Mouse (Mus musculus) v-Abl transformed pro-B cells (cell line): ENCODE data around the gene Kif26b.

ENCODE experiments used
- in situ Hi-C, 2 experiments: fragments of 400-800 bp; cut with MboI; formaldehyde crosslinking; loops; one replicate each; pipeline ENCODE4 v1.15.1; 2025; ENCODE audit not compliant: unreplicated experiment in 2 of 2

Kif26b gene

DNA sequence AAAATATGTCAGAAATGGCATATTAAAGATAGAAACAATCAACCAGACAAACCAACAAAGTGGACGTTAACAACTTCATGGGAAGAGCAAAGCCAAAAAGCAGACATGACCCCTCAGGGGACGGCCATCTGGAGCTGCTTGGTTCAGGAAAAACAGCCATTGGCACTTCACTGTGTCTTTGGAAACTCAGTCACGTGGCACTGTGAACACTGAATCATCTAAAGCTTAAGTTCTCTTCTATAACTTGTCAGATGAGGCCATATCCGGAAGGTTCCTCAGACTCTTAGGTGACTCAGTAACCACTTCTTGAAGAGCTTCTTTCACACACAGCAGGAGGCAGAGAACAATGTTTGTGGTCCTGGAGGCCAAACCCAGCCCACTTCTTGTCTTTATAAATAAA lies 126.6 kb downstream of the Kif26b start:
- in situ Hi-C loops: no loop called here

DNA sequence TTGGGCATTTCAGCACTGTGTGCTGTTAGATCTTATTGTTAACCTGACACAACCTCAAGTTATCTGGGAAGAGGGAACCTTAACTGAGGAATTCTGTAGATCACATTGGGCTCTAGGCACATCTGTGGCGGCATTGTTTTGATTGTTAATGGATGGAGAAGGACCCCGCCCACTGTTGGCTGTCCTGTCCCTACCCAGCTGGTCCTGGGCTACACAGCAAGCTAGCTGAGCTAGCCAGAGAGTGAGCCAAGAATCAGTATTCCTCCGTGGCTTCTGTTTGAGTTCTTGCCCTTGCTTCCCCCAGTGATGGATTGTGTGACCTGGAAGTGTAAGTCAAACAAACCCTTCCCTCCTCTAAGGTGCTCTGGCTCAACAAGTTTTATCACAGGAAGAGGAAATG lies 132.1 kb downstream of the Kif26b start:
- in situ Hi-C loops: no loop called here

DNA sequence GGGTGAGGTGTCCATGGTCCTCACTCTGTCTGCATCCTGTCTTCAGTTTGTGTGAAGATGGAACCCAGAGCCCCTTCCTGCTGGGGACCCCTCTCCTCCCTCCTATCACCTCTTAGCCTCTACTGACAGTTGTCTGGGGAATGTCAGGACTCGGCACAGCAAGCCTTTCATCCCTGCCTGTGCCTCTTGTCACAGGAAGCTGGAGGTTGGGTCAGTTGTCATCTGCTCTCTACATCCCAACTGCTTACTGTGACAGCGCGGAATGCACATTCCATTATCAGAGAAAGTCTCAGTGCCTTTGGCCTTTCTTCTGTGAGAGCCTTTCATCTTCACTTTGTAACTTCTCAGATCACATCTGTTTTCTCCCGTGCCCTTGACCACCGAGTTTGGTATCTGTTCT lies 132.6 kb downstream of the Kif26b start:
- in situ Hi-C loops: no loop called here

DNA sequence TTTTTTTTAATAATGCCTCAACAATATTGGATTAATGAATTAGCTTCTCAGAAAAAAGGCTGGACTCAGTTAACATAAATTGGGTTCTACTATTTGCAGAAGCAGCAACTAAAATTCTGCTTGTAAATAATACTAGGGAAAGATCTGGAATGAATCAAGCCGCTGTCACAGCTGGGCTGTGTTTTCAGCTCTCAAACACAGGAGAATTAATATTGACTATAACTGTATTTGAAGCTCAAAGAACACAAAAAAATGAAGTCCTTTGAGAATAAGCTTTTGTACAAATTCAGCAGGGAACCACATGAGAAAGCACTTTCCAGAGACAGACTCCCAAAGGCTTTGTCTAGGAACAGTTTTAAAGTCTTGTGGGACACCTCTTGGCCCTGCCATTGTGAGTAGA lies 134.6 kb downstream of the Kif26b start:
- in situ Hi-C loops: no loop called here

DNA sequence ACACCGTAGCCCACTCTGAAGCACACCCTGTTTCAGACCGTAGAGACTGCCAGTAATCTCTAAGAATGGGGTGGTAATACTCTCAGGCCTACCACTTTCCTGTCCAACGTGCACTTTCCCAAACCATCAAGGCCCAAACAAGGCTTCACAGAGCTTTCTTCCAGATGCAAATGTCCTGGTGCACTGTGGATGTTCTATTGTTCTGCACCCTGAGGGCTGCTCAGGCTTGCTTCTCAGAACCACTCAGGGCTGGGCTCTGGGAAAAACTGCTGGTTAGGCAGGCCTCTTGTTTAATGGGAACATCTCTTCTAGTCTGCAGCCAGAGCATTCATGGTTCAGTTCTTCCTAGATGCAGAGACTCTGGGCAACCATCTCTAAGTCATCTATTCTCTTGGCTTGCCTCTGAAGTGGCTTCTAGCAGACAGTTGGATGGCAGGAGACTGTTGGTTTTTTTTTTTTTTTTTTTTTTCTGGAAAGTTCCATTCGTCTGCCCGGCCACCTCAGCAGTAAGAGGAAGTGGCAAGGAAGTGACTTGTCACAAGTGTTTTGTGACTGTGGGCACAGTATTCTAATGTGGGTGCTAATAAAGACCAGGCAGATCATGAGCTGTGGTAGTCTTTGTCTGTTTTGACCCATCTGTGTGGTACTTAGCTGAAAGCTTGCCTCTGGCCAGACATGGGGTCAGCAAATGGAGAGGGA lies 135.5 kb downstream of the Kif26b start:
- in situ Hi-C loops: no loop called here

DNA sequence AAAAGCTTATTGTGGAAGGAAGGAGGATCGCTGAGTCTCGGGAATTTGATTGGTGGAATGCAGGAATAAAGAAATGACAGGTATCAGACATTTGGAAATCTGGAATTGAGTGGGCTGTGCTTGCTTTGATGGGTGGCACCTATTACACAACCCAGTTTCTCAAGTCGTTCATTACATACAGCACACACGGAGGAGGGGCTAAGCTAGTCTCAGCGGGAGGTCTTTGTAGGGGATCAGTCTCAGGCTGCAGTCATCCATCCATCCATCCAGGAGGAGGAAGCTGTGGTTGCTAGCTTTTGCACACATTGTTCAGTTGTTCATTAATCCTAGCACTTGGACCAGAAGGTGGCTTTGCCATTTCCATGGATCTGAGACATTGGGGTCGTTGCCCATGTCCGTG lies 137.6 kb downstream of the Kif26b start:
- in situ Hi-C loops: no loop called here

DNA sequence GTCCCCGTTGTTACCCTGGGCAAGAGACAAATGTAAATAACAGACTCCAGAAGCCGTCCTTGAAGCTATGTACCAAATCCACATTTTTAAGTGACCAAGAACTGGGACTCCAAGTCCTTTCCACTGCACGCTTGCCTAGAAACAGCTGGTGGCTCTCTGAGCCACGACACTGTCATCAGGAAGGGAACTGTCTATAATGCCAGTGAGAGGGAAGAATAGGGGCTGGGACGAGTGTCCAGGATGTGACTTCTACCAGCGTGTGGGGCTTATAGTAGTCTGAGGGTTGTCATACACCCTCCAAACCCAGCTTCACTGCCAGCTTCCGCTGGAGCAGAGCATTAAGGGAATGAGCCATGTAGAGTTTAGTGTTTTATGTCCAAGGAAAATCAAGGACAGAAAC lies 138.9 kb downstream of the Kif26b start:
- in situ Hi-C loops: no loop called here

DNA sequence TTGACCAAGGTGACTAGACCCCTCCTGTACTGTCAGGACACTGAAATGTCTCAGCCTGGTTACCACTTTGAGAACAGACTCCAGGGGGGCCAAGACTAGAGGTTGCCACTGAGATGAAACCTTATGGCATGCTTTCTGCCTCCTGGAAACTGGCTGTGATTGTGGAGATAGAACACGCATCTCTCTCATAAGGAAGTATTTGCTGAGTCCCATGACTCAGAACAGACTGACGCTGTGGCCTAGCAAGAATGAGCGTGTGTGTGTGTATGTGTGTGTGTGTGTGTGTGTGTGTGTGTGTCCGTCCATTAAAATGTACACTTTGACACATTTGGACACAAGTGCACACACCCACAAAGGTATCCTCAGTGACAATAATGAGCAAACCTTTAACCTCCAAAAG lies 140.0 kb downstream of the Kif26b start:
- in situ Hi-C loops: no loop called here

DNA sequence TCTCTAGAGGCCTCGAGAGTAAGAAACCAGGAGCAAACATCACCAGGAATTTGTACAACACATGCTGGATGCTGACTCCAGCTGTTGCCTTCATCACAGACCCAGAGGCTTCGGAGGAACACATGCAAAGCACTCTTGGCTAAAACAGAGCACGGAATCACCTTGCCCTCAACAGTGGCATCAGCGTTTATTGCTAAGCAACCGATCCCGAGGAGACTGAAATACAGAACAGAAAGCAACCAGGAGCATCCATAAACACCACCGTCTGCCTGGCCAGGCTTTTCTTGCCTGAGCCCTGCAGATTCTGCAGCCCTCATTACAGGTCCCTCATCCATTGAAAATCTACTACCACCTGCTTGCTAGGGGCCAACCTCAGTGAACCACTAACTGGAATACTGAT lies 144.1 kb downstream of the Kif26b start:
- in situ Hi-C loops: no loop called here

DNA sequence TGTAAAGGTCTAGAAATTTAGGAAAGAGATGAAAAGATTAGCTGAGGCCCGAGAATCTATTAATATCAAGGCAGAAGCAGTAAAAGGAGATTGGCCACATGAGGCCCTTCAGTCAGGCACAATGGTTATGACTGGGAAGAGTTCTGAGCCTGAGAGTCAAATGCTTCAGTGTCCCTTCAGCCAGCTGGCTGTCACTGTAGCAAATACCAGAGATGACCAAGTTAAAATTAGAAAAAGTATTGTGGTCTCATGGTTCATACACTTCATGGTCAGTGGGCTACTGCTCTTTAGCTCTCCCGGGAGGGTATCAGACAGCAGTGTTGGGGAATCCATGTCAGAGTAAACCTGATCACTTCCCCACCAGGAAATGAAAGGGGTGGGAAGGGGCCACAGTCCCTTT lies 144.6 kb downstream of the Kif26b start:
- in situ Hi-C loops: no loop called here

DNA sequence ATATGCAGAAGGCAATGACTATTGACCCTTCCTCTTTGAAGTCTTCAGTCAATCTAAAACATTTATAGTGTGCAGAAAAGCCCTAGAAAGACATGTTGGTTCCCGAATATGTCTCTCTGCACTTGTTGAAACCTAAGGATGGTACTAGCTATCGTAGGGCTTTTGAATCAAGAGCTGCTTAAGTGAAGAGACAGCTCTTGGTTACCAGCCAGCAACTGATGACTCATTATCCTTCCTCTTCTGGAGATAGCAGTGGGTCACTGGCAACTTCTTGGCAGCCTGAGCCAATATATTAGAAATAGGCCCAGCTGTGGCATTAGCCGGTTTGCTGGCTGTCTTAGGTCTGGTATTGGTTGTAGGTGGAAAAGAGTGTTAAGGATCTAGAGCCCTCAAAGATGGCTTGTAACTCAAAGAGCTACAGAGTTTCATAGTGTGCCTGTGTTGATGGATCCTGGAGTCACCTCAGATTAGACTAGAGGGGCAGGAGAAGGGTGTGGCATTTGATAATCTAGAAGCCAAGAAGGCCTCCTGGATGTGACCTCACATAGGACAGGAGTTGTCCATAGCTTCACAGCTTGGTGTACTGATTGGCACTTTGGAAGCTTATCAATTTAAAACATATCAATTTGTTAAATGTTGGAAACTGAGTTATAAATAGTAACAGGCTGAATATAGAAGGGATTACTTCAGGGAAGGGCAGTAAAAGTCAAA lies 146.8 kb downstream of the Kif26b start:
- in situ Hi-C loops: no loop called here

DNA sequence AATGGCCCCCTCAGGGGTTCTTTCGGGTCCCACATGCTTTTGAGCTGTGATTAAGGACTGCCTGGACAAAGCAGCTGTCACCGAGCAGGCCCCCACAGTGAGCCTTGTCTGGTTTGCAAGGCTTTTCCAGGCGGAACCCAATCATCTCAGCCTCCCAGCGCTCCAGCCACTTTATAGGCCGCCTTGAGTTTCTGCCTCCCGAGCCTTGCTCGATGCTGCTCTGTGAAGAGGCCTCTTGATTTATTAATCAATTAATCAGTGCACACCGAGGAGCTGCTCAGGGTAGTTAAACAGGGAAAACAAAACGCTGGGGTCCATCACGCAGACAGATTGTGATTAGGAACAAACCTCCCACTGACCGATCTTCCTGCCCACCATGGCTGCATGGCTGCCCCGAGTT lies 148.2 kb downstream of the Kif26b start:
- in situ Hi-C loops: no loop called here

DNA sequence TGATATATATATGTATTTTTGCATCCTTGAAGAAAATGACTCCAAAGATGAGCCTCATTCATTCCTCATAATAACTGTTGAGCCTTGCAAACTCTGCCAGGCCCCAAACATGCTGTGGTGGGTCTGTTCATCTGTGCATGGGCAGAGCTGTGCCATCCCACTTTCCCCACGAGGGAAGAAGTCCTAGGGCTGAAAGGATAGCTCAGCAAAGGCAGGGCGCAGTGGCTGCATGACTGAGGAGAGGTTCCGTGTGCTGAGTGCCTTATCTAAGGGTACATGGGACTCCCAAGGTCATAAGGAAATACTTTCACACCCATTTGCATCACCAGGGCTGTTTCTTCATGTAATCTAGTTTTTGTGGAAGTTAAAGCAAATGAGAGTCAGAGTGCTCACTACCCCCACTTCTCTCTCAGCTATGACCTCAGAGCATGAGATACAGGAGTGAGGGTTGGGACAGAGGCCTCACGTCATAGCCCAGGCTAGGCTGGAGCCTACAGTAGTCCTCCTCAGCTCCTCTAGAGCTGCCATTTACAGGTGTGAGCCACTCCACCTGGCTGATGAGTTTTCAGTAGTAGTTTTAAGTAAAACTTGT lies 148.8 kb downstream of the Kif26b start:
- in situ Hi-C loops: no loop called here

DNA sequence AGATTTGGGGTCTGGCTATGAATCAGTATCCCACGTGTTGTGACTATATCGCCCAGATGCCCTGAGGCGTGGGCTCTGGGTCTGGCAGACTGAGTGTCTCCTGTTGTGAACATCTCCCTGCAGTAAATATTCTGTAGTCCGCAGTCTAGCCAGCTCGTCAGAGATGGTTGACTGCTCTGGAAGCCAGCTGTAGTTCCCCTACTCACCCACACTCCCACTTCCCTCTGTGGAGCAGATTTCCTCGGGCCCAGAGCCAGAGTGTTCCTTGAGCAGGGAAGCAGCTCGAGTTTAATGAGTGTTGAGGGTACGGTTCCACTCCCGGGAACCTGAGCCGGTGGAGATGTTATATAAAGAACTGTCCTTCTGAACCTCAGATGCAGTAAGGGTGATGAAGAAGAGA lies 154.7 kb downstream of the Kif26b start:
- in situ Hi-C loops: no loop called here

DNA sequence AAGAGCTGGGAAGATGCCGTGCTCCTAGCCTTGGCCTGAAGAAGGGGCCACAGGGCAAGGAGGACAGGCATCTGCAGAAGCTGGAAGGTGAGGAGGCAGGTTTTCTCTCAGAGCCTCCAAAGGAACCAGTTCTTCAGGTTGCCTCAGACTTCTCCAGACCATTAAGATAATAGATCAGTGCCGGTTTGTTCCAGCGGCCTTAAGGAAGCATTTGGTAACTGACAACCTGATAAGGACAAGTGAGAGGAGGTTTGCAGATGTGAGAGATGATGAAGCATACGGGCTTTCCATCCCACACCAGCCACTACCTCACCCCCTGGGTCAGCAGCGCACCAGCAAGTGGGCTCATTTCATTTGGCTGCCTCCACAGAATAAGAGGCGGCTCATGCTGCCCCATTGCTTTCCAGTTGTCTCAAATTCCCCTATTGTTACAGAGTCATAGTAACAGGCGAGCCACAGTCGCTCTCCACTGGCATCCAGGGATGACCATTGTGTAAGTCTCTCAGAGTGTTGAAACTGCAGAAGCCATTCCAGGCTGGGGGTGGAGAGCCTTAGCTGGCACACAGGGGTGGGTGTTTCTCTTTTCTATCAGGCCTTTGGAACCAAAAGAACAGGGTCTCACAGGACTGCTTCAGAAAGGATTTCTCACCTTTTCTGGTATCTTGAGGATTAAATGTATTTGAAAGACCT lies 156.2 kb downstream of the Kif26b start:
- in situ Hi-C loops: no loop called here

DNA sequence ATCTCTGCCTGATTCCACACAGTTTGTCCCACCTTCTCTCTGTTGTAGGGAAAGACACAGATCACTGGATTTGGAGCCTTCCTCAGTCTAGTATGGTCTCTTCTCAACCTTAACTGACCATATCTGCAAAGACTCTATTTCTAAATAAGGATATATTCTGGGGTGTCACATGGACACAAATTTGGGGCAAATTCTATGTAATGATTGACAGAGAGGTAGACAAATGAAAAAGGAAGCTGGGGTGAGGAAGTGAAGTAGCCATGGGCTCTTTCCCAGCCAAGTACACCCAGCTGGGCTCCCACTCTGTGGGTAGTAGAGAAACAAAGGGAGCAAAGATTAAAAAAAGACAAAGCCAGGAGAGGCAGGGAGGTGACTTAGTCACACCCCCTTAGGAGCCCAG lies 158.0 kb downstream of the Kif26b start:
- in situ Hi-C loops: no loop called here

DNA sequence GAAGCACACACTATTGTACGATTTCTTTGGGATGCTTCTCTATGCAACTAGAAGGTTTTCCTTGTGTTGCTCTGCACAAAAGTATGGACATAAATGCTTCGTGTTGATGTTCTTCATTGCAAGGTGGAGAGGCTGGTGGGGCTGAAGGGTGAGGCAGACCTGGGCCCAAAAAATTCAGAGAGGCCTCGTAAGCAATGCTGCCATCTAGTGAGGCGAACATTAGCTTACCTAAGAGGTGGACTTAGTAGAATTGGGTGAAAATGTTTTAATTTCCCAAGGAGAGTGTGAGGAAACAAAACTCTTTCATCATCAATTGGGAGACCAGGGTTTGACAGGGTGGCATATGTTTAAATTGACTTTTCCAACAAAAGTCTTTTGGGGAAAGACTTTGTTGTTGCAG lies 160.6 kb downstream of the Kif26b start:
- in situ Hi-C loops: no loop called here

DNA sequence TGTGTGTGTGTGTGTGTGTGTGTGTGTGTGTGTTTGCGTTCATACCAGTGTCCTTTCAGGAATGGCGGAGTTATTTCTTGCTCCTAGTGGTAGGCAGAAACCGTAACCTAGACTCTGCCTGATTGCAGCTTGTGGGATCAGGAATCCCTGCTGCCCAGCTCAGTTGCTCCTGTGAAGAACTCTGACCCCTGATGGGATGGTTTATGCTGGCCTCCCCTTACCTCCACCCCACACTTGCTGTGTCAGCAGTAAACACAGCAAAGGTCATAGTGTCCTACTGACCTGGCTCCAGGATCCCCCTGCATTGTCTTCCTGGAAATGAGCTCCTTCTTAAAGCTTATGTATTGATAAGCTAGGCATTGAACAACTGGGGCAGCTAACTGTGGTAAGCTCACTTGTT lies 162.8 kb downstream of the Kif26b start:
- in situ Hi-C loops: no loop called here

DNA sequence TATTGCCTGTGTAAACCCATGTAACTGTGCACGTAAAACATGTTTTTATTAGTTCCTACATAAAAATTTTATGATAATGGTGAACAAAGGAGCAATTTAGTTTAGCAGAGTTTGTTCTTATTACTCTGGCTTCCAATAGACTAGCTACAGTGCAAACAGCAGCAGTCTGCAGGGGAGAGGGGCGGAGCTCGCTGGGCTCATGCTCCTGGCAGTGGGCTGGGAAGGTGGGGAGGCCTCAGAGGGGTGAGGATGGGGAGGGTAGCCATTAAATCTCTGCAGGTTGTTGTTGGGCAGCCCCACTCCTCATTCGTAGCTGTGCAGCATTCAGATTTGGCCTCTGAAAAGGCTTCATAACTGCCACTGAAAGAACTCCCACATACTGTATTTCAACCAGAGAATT lies 171.2 kb downstream of the Kif26b start:
- in situ Hi-C loops: no loop called here

DNA sequence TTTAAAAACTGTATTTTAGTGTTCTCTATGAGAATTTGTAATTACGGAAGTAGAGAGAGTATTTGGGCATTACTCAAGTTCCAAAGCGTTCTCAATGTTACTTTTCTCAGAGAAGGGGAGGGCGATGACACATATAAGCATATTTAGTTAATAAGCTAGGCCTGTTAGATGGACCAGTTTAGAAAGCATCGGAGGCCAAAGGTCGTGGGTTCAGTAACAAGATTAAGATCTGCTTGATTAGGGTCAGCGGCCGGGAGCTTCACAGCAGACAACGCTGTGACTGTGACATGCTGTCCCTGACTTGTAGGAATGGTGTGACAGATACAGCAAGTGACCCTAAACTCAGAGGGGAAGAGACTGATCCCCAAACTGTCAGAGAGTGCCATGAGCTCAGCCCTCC lies 174.6 kb downstream of the Kif26b start:
- in situ Hi-C loops: no loop called here

DNA sequence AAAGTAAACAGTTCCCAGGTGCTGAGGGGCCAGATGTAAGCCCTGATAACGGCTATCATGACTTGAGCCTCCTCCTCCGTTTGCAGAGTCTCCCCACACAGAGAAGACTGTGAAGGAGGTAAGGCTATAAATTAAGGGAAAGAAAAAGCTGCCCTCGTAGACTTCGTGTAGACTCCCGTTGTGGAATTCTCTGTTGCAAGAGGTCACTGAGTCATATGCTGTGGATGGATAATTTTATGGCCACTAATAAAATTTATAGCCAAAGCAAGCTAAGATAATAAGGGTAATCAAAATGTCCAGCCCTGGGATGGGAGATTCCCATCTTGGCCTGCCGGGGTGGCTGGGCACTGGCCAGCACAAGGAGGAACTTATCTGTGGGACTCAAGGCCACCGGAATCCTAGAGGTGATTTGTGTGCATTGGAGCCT lies 179.0 kb downstream of the Kif26b start:
- in situ Hi-C loops: no loop called here

DNA sequence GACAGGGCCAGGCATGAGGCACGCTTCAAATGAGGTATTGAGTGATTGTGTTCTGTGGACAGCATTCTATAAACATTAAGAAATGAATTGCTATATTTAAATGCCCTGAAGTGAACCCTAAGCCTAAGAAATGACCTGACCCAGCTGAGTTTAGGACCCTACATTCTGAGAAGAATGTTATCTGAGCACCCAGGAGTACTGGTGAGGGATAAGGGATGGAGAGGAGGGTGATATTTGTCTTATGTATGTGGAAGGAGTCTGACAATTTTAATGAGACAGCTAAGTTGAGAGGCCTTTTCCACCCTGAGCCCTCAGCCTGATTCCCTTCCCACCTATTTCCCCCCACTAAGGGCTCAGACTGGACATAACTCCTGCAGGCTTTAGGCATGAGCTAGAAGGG lies 179.4 kb downstream of the Kif26b start:
- in situ Hi-C loops: no loop called here
